14 mouse cellular contexts compared by ENCODE assay signal in genomic region chr2:33636117-33636521, GRCm38 (mm10). TPM values are rescaled to one million over a fixed set of nuclear protein-coding genes. Genes with fewer than 3 reads are reported as not detected.
DNase-seq lines count a peak whose midpoint lies in the region; ATAC-seq and TF ChIP-seq lines count a peak whose summit lies in the region.
"Had no signal": no experiment of that assay in that cellular context is flagged by ENCODE, and none has a peak within 500 bp of the region (broad histone marks: within the 10 kb centered on the region; RNA-seq: fewer than 3 reads in every experiment).

No protein-coding gene starts in this region.

- H3K4me1 ChIP-seq in kidney, embryonic 14.5 days (ENCODE audit: control insufficient read depth, insufficient read depth, low read length), result peaks cover 20% of the 10 kb centered on the region; the same call in 1 of the 2 replicates
- H3K4me1 ChIP-seq in kidney, adult 2 months (ENCODE audit: control insufficient read depth, insufficient read depth, low read length), result no peaks in the 10 kb centered on the region
- peaks cover 81% of the 10 kb centered on the region for H3K4me1 ChIP-seq in hindbrain, embryonic 10.5 days (replicated peaks)
- peaks cover 37% of the 10 kb centered on the region for H3K4me1 ChIP-seq in midbrain, embryonic 12.5 days

- WGBS in kidney, embryonic 14.5 days, result 1% methylated on average over 21 of the region's 21 CpGs
- WGBS in kidney, adult 2 months, result 8% methylated on average over 21 of the region's 21 CpGs
- under 1% methylated on average over 21 of the region's 21 CpGs for WGBS in hindbrain, embryonic 10.5 days
- 1% methylated on average over 21 of the region's 21 CpGs for WGBS in midbrain, embryonic 12.5 days

- no peaks in the 10 kb centered on the region for H3K36me3 ChIP-seq in kidney, embryonic 14.5 days (ENCODE audit: control insufficient read depth, insufficient read depth, low read length)
- no peaks in the 10 kb centered on the region for H3K36me3 ChIP-seq in kidney, adult 2 months (ENCODE audit: control insufficient read depth, insufficient read depth, low read length)
- no peaks in the 10 kb centered on the region for H3K36me3 ChIP-seq in hindbrain, embryonic 10.5 days
- no peaks in the 10 kb centered on the region for H3K36me3 ChIP-seq in midbrain, embryonic 12.5 days
- H3K36me3 ChIP-seq: forebrain, embryonic 12.5 days had no signal

- H3K27ac ChIP-seq in kidney, embryonic 14.5 days (ENCODE audit: low read depth, low read length), result no peak overlapping the region
- H3K27ac ChIP-seq in kidney, adult 2 months (ENCODE audit: insufficient read depth, low read depth, low read length), result no peak overlapping the region
- peak overlapping the region; percentile 69 for H3K27ac ChIP-seq in hindbrain, embryonic 10.5 days
- H3K27ac ChIP-seq in midbrain, embryonic 12.5 days (replicated peaks), result no peak overlapping the region
- H3K27ac ChIP-seq: forebrain, embryonic 12.5 days; macrophage had no signal

- no peak for ATAC-seq in kidney, embryonic 14.5 days (ENCODE audit: low FRiP score, low TSS enrichment)
- no peak for ATAC-seq in midbrain, embryonic 12.5 days (ENCODE audit: low FRiP score, low read depth)
- ATAC-seq: inflammation-experienced regulatory T-cells, adult 6 months had no signal

- no peak for TF ChIP-seq POLR2A in kidney, adult 2 months (IDR thresholded peaks at IDR 0.05; ENCODE audit: low read depth, low read length)

- no peak for TF ChIP-seq CTCF in kidney, adult 2 months (conservative IDR thresholded peaks at IDR 0.05; ENCODE audit: insufficient read depth, insufficient read length, low read depth, low read length)

- 0 out of 2 replicates have a peak overlapping the region, but pooled peaks have one; percentile 4 for H3K9ac ChIP-seq in kidney, embryonic 14.5 days (ENCODE audit: low read depth, low read length)
- H3K9ac ChIP-seq in midbrain, embryonic 12.5 days (replicated peaks), result peak overlapping the region; percentile 43
- H3K9ac ChIP-seq: forebrain, embryonic 12.5 days had no signal

- peaks cover 88% of the 10 kb centered on the region for H3K27me3 ChIP-seq in kidney, embryonic 14.5 days (ENCODE audit: control insufficient read depth, insufficient read depth, low read length)
- H3K27me3 ChIP-seq in kidney, adult 2 months (replicated peaks; ENCODE audit: control insufficient read depth, insufficient read depth, low read length), result peaks cover 12% of the 10 kb centered on the region
- H3K27me3 ChIP-seq in hindbrain, embryonic 10.5 days (ENCODE audit: insufficient read depth, poor library complexity, severe bottlenecking), result peaks cover 100% of the 10 kb centered on the region
- H3K27me3 ChIP-seq in midbrain, embryonic 12.5 days, result peaks cover 100% of the 10 kb centered on the region

- peak overlapping the region; percentile 31 for H3K4me2 ChIP-seq in kidney, embryonic 14.5 days (replicated peaks; ENCODE audit: low read depth, low read length)
- peak overlapping the region; percentile 59 for H3K4me2 ChIP-seq in midbrain, embryonic 12.5 days (replicated peaks)
- H3K4me2 ChIP-seq: forebrain, embryonic 12.5 days had no signal

- peak overlapping the region; percentile 23 for H3K4me3 ChIP-seq in kidney, embryonic 14.5 days (ENCODE audit: low read length)
- H3K4me3 ChIP-seq in kidney, adult 2 months (ENCODE audit: insufficient read depth, low read depth, low read length), result no peak overlapping the region
- H3K4me3 ChIP-seq in hindbrain, embryonic 10.5 days, result peak overlapping the region; percentile 57
- H3K4me3 ChIP-seq in midbrain, embryonic 12.5 days, result peak overlapping the region; percentile 46
- H3K4me3 ChIP-seq: forebrain, embryonic 12.5 days had no signal

- DNase-seq in kidney, adult 2 months, result no peak
- peak; percentile 49 for DNase-seq in ZHBTc4 (ENCODE audit: low read depth, low spot score)
- peak; percentile 56 for DNase-seq in hindbrain, embryonic 10.5 days (ENCODE audit: low spot score)
- no peak for DNase-seq in right cerebral cortex, adult 2 months (ENCODE audit: low spot score in 2 of 2)
- no peak for DNase-seq in ovary, postnatal 14 days (ENCODE audit: low spot score)
- no peak for DNase-seq in cerebellum, adult 18-20 months
- DNase-seq: cerebellum, adult 11-12 months; thymus, postnatal 25 days had no signal

- no peaks in the 10 kb centered on the region for H3K9me3 ChIP-seq in kidney, embryonic 14.5 days (ENCODE audit: control insufficient read depth, low read length)
- no peaks in the 10 kb centered on the region for H3K9me3 ChIP-seq in hindbrain, embryonic 10.5 days
- H3K9me3 ChIP-seq in midbrain, embryonic 12.5 days, result no peaks in the 10 kb centered on the region
- H3K9me3 ChIP-seq: forebrain, embryonic 12.5 days had no signal

RNA-seq across cellular contexts. Expression of gene Lmx1b, which starts 4.2 kb away (rescaled TPM):
- polyA plus RNA-seq in kidney, embryonic 14.5 days (2014; fragmentation: Nextera tagmentation; extraction: Ambion mirVana), result 1.9 and 2.2 TPM in 2 replicates
- 2.9 and 3.7 TPM in 2 replicates for polyA plus RNA-seq in kidney, adult 2 months (2012; rRNA removed)
- 2.5 and 7.7 TPM in 2 replicates for polyA plus RNA-seq in hindbrain, embryonic 10.5 days (2016; fragmentation: Nextera tagmentation; extraction: Ambion mirVana)
- polyA plus RNA-seq in midbrain, embryonic 12.5 days (2016; fragmentation: Nextera tagmentation; extraction: Ambion mirVana), result 2.3 and 2.8 TPM in 2 replicates
- polyA plus RNA-seq: gonadal fat pad, adult 2 months; inflammation-experienced regulatory T-cells, adult 6 months; macrophage had no signal

Comparison
In these comparisons a context has a peak if more than half of its experiments do, and no peak if none do; other contexts are left out.
1. DNase-seq: peak in ZHBTc4 (single experiment) and hindbrain, embryonic 10.5 days (single experiment); none in kidney, adult 2 months (single experiment), right cerebral cortex, adult 2 months (0 of 2), ovary, postnatal 14 days (single experiment) and cerebellum, adult 18-20 months (0 of 2).